Mouse (Mus musculus) C3H10T1/2 (cell line): Measurements from ENCODE around the gene Enpp3. TPM values are rescaled to one million over a fixed set of nuclear protein-coding genes. Genes with fewer than 3 reads are reported as not detected.

Source experiments
- polyA plus RNA-seq, 2 experiments: library from polyadenylated mRNA; unstranded; fragments of >200 nt; fragmentation: generic; extraction: Trizol; gene quantifications; one replicate each; pipeline ENCODE4 v1.2.1; 2012; ENCODE audit warnings: missing spikeins in 2 of 2

Enpp3 gene
- 1 to 10 TPM in 1 of 2 experiments, under 1 TPM in 1; 0.84 to 6.5 TPM for polyA plus RNA-seq

GRCm38 (mm10) chr10:24842676-24843075 lies at the start of gene Enpp3:
Enpp3 (minus strand) TSS chr10:24842823.

GRCm38 (mm10) chr10:24869760-24870290 lies 27.2 kb upstream of the Enpp3 start, which contains the start of gene Med23:
Med23 (plus strand) TSS chr10:24869986.

Other genes with a start within 250 kb of the Enpp3 start
- 10 to 100 TPM in 1 of 2 experiments, 1 to 10 TPM in 1; 2.2 to 12.8 TPM for gene Ccn2, start 247.4 kb downstream of the Enpp3 start, polyA plus RNA-seq
- gene Enpp1, start 130.7 kb downstream of the Enpp3 start, polyA plus RNA-seq, result 1 to 10 TPM in 1 of 2 experiments, under 1 TPM in 1; 0.57 to 2.0 TPM
- 10 to 100 TPM in 1 of 2 experiments, 1 to 10 TPM in 1; 2.3 to 16.0 TPM for gene Med23, start 27.2 kb upstream of the Enpp3 start, polyA plus RNA-seq
- under 1 TPM in 1 of 2 experiments, not detected in 1; 0.17 TPM for gene Arg1, start 84.7 kb upstream of the Enpp3 start, polyA plus RNA-seq